Mouse (Mus musculus): ENCODE measurements around the gene Cdc25a.

The Cdc25a gene

DNA sequence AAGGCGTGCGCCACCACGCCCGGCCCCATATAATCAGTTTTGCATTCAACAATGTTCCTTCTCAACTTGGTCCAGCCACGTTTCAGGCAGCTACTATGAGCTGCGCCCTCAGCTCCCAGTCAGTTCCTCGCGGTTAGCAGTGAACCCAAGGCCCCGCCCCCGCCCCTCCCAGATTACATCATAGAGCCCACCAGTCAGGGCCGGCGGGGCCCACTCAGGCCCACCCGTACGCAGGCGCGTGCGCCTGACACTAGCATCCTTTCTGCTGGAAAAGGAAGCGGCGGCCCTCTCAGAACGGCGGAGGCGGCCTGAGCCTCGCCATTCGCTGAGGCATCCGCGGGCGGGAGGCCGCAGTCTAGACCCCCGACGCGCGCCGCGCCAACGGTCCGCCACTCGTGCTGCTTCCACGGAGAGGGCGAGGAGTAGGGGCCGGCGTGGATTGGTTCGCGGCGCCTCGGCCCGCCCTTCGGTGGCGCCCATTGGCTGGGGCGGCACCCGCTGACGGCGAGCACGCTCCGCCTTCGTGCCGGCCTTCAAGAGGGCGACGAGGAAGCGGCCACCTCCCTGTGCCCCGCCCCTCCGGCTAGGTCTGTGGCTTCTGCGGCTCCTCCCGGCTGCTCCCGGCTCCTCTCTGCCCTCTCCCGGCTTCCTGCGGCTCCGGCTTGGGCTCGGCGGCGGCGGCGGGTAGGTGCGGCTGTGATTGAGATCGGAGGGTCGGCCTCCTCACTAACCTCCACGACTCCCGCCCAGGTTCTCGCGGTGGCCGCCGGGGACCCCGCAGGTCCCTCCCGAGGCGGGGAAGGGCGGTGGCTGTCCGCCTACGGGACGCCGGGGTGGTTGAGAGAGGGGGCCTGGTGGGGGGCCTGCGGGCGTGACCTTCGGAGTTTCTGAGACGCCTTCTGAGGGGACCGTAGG, 56.1 kb downstream of the Cdc25a start, which contains the start of gene Map4:
TSS of gene Map4 (plus strand) at position 204 of the 915 bp plus-strand sequence.
- in situ Hi-C loops (cut with MboI) = no loop called here

DNA sequence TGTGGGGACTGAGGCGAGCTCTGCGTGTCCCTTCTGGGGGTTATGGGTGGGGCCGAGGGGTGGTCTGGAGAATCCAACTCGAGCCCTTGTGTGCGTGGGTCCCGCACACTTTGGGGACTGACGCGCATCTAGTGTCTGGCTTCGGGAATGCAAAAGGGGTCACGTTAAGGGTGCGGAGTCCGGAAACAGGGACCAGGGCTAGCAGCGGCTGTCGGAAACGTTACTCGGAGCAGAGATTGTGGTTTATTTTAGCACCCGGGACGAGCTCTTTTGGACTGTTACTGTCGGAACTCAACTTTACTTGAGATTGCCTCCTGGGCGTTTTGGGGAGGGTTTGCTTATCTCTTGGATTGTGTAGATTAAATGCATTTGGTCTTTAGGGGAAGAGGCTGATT, 57.0 kb downstream of the Cdc25a start:
- in situ Hi-C loops (cut with MboI) = no loop called here

DNA sequence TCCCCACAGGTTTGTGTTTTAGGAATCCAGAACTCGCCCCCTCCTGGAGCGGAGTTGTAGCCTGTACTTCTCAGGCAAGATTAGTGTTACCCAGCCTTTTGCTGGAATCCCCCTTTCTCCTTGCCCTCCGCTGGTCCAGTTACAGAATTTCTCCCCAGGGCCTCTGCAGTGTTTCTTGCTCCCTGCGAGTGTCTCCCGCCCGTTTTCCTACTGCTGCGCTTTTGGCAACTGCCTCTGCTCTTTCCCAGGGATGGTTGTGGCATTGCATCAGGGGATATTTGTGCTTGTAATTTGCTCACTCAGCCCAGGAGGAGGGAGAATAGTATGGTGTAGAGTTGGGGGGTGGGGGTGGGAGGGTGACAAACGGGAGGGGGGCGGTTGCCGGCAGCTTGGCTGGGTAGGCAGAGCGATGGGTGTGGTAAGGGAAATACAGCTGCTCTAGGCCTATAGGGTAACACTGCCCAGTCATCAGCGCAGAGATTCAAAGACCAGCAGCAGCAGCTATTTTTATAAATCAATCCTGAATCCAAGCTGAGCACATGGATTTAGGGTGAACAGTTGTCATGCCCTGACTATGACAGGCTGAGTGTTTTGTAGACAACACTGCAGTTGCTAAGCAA, 57.5 kb downstream of the Cdc25a start:
- in situ Hi-C loops (cut with MboI) = no loop called here

- in situ Hi-C loops (cut with MboI) = no loop called here
These were observed 64.0 kb downstream of the Cdc25a start for GRCm38 (mm10) chr9:109939401-109939800.

GRCm38 (mm10) chr9:109942796-109943195, 67.4 kb downstream of the Cdc25a start:
- in situ Hi-C loops (cut with MboI) = no loop called here
